Mouse (Mus musculus) embryonic facial prominence, embryonic 11.5 days (tissue): ENCODE data around the gene Psmb6. TPM values are rescaled to one million over a fixed set of nuclear protein-coding genes. Genes with fewer than 3 reads are reported as not detected.

Experiments
- polyA plus RNA-seq: library from polyadenylated mRNA; unstranded; fragments of >200 nt; fragmentation: Nextera tagmentation; extraction: Ambion mirVana; gene quantifications from 2 replicates; pipeline ENCODE4 v1.2.1, GENCODE M21; 2014

The Psmb6 gene
- polyA plus RNA-seq, 1 experiment from 2014 or later: 827 TPM

Other genes starting within 250 kb of the Psmb6 start
- gene Alox12e, start 202.7 kb upstream of the Psmb6 start, polyA plus RNA-seq: 0.14 and 0.43 TPM in 2 replicates
- 0.34 and 0.84 TPM in 2 replicates for gene Alox15, start 173.3 kb upstream of the Psmb6 start, polyA plus RNA-seq
- gene Pelp1, start 115.3 kb upstream of the Psmb6 start, polyA plus RNA-seq: 34.9 and 39.4 TPM in 2 replicates
- gene Arrb2, start 92.7 kb upstream of the Psmb6 start, polyA plus RNA-seq: 21.4 and 24.1 TPM in 2 replicates
- 38.7 and 46.9 TPM in 2 replicates for gene Med11, start 73.4 kb upstream of the Psmb6 start, polyA plus RNA-seq
- 0.18 and 0.26 TPM in 2 replicates for gene Zmynd15, start 65.9 kb upstream of the Psmb6 start, polyA plus RNA-seq
- gene Cxcl16, start 65.4 kb upstream of the Psmb6 start, polyA plus RNA-seq: 0.81 and 0.91 TPM in 2 replicates
- gene Tm4sf5, start 20.1 kb upstream of the Psmb6 start, polyA plus RNA-seq: 0.36 TPM in 1 of 2 replicates, not detected in the other
- 0.45 TPM in 1 of 2 replicates, not detected in the other for gene Vmo1, start 10.8 kb upstream of the Psmb6 start, polyA plus RNA-seq
- gene Gltpd2, start 6.2 kb upstream of the Psmb6 start, polyA plus RNA-seq: 0.46 TPM in 1 of 2 replicates, not detected in the other
- gene Gm40193, start 7.6 kb downstream of the Psmb6 start, polyA plus RNA-seq: not detected in 2 replicates
- gene Pld2, start 14.7 kb downstream of the Psmb6 start, polyA plus RNA-seq: 1.6 and 2.2 TPM in 2 replicates
- gene Mink1, start 37.5 kb downstream of the Psmb6 start, polyA plus RNA-seq: 12.6 and 13.7 TPM in 2 replicates
- gene 4930544D05Rik, start 90.5 kb downstream of the Psmb6 start, polyA plus RNA-seq: not detected in 2 replicates
- gene Chrne, start 93.8 kb downstream of the Psmb6 start, polyA plus RNA-seq: not detected in 2 replicates
- 0.93 and 1.3 TPM in 2 replicates for gene Gp1ba, start 113.8 kb downstream of the Psmb6 start, polyA plus RNA-seq
- 81.9 and 92.8 TPM in 2 replicates for gene Rnf167, start 121.9 kb downstream of the Psmb6 start, polyA plus RNA-seq
- 144 and 150 TPM in 2 replicates for gene Slc25a11, start 122.1 kb downstream of the Psmb6 start, polyA plus RNA-seq
- 1,669 and 1,679 TPM in 2 replicates for gene Pfn1, start 129.3 kb downstream of the Psmb6 start, polyA plus RNA-seq
- gene Eno3, start 131.8 kb downstream of the Psmb6 start, polyA plus RNA-seq: 30.7 and 40.4 TPM in 2 replicates
- gene Spag7, start 144.0 kb downstream of the Psmb6 start, polyA plus RNA-seq: 107 and 118 TPM in 2 replicates
- 4.4 and 7.3 TPM in 2 replicates for gene Camta2, start 162.7 kb downstream of the Psmb6 start, polyA plus RNA-seq
- 0.73 and 0.82 TPM in 2 replicates for gene Inca1, start 174.8 kb downstream of the Psmb6 start, polyA plus RNA-seq
- 7.5 and 8.3 TPM in 2 replicates for gene Kif1c, start 175.2 kb downstream of the Psmb6 start, polyA plus RNA-seq
- gene Zfp3, start 238.8 kb downstream of the Psmb6 start, polyA plus RNA-seq: 6.7 and 7.3 TPM in 2 replicates